Mouse (Mus musculus) adrenal gland, postnatal 25 days (tissue): Measurements from ENCODE around the gene 4933428G20Rik. TPM values are rescaled to one million over a fixed set of nuclear protein-coding genes. Genes with fewer than 3 reads are reported as not detected.

Source experiments
- DNase-seq: peaks from one replicate; pipeline ENCODE4 v3.0.0; 2021; ENCODE audit warnings: mixed read lengths
- long read RNA-seq: library from polyadenylated mRNA; stranded (forward); transcript quantifications from one replicate; pipeline ENCODE4 v2.0.0, GENCODE M21; 2021
- total RNA-seq: library from RNA; stranded (reverse); gene quantifications from 2 replicates; pipeline ENCODE4 v1.2.3, GENCODE M21; 2021

4933428G20Rik gene
- total RNA-seq = not detected in 2 replicates
- long read RNA-seq = 0 reads

DNA sequence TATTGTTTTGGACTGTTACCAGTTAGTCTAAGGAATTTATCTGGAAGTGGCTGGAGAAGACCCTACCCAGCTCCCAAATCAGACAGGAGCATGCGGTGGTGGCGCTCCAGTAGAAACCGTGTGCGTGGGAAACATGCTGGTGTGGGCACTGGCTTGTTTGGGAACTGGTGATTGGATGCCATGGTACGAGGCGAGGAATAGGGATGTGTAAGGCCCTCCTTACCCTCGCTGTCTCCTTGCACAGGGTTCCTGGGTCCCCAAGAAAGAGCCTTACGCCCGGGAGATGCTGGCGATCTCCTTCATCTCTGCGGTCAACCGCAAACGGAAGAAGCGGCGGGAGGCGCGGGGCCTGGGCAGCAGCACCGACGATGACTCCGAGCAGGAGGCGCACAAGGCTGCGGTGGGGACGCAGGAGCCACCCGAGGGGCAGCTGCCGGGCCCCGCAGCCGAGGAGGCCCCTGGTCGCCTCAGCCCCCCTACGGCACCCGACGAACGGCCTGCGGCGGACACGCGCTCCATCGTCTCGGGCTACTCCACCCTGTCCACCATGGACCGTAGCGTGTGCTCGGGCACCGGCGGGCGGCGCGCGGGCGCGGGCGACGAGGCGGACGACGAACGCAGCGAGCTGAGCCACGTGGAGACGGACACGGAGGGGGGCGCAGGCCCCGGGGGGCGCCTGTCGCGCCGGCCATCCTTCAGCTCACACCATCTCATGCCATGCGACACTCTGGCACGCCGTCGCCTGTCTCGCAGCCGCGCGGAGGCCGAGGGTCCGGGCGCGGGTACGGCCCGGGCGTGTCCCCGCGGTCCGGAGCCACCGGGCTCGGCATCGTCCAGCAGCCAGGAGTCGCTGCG is at the start of gene 4933428G20Rik:
4933428G20Rik (minus strand) TSS at position 476 of the 855 bp plus-strand sequence.
- no peak for DNase-seq

DNA sequence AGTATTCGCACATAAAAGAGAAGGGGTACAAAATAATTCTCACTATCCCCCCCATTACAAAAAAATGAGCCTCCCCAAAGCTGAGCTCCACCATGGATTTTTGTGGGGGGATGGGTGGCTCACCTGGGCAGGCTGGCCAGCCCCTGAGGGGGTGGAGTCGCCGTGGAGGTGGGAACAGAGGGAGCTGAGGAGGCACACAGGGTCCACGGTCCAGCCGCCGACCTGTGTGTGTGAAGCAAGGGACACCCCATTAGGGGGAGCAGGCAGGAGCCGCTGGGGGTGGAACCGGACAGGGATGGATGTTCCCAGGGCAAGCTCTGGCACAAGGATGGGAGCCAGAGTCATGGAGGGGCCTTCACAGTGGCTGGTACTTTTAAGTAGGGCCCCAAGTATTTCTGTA is 48.6 kb upstream of the 4933428G20Rik start:
- no peak for DNase-seq

DNA sequence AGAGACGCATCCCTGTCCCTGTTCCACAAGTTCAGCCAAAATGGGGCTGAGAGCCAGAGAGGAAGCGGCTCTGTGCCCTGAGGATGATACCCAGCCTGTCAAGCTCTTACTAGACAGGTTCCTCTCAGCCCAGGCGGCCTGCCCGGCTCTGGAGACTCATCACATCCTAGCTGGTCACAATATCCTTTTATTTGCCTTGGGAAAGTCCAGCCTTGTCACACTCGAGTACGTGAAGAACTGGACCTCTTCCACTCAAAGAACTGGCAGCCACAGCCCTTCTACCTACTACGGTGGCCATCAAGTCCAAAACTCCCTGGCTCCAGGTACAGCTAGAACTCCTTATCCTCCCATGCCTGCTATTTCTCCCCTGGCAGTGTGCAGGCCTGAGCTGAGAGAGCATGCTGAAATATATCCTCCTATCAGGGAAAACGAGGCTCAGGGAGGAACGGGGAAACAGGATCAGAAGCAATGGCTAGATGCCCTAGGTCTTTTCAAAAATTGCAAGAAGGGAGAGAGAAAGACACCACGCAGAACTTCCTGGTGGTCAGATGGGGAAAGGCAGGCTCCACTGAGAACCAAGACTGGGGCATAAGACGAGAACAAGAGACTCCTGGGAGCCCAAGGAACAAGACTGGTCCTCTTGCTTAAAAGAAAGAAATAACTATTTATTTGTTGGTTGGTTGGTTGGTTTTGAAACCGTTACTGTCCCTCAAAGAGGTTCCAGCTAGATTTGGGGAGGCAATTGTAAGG is 48.0 kb upstream of the 4933428G20Rik start:
- DNase-seq = no peak

DNA sequence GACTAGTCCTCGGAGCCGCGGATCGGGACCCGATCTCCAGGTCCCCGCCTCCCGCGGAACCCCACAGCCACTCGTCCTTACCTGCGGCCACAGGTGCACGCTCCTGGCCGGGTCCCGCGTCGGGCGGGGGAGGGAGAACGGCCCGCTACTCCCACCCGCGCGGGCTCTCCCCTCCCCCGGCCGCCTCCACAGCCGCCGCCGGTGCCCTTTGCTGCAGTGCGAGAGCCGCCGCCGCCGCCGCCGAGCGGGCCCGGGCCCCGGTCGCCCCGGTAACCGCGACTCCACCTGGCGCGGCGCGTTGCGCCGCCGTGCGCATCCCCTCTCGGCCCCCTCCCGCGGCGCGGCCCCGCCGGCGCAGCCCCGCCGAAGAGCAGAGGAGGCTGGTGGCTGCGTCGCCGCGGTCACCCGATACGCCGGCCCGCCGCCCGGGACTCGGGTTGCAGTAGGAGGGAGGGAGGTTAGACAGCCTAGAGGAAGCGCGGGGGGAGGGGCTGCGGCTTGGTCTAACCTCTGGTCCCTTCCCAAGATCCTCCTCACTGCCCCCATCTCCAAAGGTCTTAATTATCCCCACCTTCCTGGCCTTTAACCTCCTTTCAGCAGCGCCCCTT is 46.8 kb upstream of the 4933428G20Rik start:
- no peak for DNase-seq

DNA sequence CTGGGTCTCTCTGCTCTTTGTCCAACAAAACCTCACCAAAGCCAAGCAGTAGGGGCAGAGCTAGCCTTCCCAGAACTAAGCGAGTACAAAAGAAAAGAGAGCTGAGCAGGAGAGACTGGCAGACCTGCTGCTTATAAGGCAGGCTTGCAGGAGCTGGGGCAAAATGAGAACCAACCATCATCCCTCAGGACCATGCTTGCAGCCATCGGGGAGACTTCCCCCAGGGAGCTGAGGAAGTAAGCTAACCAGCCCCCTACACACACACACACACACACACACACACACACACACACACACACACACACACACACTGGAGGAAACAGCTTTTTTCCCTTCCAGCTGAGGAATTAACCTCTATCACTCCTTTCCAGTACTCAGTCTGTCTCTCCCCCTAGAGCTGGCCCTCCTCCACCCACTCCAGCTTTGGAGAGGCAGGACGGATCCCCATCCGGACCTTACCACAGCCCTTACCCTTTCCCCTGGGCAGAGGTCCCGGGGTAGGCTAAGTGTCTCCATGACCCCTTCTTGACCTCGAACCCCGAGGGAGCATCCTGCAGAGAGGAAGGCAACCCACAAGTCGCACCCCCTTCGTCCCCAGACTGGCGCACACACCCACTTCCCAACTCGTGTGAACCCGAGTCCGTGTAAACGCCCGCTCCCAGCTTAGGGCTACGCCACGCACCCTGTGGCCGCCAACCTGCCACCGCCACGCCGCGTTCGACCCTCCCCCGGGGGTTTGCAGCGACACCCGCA is 45.8 kb upstream of the 4933428G20Rik start:
- no peak for DNase-seq

DNA sequence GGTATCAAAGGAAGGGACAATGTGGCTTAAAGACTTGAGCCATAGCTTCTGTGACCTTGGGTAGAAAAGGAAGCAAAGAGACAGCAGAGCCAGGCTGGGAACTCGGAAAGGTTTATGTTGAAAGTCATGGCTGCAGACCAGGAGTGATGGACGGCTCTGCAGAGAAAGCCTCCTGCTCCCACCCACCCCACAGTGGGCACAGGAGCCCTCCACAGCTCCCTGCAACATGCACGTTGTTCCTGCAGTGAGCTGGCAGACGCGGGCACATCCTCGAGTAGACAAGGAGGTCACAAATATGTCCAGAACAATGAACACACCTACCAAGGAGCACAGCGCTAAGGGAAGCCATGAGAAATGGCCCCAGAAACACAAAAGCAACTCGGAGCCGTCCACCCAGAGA is 43.7 kb upstream of the 4933428G20Rik start:
- no peak for DNase-seq

DNA sequence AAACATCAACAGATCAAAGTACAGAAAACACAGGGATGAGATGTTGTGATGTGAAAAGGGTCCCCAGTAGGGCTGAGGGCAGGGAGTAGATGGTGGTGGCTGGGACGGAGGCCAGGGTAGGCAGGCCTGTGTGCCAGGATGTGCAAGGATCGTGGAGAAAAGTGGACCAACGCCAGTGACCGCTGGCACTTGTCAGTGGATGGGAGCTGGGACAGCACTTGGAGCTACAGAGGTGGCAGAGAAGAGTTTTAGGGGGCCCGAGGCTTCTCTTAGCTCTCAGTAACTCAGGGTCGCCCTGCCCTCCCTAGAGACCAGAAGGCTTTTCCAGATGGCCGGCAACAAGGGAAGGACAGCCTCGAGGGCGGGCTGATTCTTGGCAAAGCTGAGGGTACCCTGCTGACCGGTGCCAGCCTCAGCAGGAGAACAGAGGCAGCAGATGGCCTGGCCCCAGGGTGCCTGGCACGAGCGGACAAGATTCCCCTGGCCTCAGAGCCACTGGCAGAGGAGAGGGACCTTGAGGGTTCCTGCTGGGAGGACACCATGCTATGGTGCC is 43.1 kb upstream of the 4933428G20Rik start:
- peak; percentile 61 for DNase-seq

DNA sequence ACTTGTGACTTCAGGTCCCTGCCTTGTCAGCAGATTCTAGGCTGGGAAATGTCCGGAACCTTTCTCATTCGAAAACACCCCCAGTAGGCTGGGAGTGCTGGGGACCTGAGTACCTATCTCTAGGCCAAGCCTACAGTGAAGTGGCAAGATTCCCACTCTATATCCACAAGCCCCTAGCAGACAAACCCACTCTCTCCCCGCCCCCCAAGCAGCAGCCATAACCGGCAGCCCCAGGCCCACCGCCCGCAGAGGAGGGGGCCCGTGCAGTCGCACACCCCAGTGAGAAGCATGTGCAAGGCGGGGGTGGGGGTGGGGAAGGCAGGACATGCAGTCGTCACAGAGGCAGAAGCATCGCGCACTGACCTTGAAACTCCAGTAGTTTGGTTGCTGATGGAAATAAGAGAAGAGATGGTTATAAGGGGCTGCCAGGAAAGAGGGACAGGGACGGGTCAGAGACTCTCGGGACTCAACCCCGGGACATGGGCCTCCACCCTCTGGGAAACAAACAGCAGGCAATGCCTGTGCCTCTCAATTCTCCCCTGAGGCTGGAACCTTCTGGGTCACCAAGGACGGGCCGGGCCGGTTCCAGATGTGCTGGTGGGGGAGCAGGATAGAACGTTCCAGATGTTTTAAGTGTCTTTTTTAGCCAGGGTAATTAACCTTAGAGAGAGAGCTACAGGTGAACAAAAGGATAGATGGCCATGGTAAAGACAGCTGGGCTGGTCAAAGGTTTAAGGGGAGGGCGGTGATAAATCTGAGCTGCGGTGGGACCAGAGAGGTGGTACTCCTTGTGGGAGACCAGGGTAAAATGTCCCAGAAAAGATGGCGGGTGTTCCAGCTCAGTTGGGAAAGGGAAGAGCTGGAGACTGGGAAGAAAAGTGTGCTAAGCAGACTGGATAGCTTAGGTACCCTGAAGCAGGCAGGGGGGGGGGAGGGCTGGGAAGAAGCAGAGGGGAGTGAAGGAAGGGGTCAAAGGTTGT is 42.3 kb upstream of the 4933428G20Rik start:
- no peak for DNase-seq

DNA sequence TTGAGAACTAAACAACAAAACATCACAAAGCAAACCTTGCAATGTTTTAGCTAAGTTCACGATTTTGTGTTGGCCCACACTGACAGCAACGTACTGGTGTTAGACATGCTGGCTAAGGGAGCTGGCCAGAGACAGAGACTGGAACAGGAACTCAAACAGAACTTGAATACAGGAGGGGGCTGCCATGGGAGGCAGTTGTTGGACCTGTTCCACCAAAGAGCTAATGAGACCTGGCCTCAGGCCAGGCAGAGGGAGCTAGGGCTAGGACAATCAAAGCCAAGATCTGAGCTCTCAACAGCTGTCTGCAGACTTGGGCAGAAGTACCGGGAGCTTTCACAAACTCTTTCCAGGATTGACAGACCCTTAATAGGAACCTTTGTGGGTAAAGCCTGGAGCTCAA is 40.5 kb upstream of the 4933428G20Rik start:
- DNase-seq = no peak

DNA sequence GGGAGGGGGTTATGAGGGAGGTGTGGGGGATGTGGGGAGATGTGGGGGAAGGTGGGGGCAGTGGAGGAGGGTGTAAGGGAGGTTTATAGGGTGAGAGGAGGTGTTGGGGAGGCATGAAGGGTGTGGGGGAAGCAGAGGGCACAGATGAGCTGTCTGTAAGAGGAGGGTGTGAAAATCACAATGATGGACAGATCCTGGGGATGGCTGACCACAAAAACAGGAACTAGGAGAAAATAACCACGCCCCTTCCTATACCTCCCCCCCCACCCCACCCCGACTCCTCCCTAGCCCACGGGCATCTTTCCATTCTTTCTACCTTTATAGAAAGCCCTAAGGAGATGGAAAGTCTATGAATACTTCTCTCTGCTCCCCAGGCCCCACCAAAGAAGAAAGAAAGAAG is 40.0 kb upstream of the 4933428G20Rik start:
- no peak for DNase-seq

DNA sequence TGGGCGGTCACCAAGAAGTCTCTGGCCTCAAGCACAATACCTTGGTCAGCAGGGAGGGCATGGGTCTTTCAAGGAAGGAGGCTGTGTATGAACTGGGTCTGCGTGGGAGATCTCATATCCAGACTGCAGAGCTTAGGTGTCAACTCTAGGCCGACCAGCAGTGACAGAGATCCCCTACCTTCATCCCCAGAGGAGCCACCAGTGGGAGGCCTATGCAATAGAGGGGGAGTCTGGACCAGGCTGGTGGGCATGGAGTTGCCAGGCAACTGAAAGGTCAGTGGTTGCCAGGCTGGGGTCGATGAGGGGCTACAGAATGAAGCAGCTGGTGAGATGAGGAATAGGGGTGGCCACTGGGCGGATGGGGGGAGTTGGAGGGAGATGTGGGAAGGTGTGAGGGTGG is 39.5 kb upstream of the 4933428G20Rik start:
- no peak for DNase-seq

DNA sequence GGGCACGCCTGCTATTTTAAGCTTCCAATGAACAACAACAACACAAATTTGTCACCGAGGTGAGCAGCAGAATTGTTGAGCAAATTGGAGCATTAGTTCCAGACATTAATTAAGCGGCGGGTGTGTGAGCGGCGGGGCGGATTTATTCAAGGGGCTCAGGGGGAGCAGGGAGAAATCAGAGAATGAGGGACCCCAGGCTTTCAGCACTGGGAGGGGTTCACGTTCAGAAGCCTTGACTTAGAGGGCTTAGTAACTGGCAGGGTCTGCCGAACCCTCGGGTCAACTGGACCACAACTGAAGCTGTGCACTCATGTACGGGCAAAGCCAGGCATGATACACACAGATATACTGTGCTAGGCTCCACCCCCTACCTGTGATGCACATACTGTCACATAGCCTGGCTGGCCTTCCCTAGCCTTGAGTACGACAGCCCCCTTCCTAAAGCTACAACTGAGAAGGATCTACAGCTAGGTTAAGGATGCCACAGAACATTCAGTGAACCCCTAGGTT is 37.5 kb upstream of the 4933428G20Rik start:
- DNase-seq = no peak

DNA sequence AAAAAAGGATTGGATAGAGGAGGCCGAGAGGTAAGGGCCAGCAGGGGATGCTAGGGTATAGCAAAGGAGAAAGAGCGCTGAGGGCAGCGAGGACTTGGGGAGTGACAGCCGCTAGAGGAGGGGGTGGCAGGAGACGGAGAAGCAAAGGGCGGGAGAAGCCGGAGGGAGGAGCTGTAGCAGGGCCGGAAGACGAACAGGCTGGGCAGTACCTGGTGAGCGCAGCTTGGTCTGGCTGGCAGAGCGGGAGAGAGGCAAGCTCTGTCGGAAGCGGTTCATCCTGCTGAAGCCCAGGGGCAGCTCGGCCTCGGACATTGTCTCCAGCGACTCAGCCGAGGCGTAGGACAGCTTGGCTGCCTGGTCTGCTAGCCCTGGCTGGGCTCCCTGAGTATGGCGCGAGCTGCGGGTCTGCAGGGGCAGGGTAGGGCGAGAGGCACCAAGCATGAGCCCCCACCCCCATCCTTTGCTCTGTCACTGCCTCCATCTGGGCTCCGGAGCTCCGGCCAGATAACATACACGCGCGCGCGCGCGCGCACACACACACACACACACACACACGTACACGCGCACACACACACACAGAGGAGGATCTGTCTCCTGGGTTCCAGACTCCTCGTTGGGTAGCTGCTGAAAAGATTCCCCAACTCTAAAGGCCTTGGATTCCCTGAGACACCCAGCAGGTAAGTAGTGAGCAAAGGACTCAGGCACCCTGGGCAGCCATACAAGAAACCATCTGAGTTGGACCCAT is 36.9 kb upstream of the 4933428G20Rik start:
- DNase-seq = no peak

DNA sequence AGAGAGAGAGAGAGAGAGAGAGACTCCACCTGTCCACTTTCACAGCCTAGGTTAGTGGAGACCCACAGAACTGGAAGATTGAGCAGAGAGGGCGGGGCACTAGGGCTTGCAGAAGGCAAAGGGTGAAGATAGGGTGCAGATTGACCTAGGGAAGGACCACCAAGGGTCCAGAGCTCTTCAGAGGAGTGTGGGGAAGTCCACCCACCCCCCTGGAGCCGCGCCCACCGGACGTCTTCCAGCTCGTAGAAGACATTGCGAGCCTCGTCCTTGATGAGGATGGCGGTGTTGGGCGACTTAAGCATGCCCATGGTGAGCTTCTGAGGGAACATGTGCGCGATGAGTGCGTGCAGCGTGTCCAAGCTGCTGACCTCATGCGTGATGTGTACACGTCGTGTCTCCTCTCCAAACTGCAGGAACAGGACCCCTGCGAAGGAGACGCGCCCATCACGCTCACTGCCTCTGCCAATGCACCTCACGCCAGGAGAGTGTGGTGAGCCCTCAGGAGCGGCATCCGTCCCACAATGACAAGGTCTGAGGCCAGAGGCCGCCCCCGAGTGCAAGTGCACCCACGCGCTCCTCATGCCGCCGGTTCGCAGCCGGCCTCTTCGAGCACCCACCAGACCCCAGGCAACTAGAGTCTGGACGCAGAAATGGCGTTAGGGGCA is 36.1 kb upstream of the 4933428G20Rik start:
- no peak for DNase-seq

DNA sequence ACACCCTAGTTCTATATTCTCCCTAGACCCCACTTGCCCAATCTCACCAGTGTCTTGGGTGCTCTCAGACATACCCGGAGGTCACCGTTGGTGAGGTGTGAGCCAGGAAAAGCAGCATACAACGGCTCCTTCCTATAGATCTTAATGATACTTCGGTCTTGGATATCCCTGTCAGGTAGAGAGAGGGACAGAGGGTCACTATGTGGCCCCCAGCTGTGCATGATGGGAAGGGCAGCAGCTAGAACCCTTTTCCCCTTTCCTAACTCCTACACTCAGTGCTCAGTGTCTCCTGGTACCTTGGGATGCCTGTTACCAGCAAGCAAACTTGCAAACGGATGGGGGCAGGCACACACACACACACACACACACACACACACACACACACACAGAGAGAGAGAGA is 35.5 kb upstream of the 4933428G20Rik start:
- no peak for DNase-seq

DNA sequence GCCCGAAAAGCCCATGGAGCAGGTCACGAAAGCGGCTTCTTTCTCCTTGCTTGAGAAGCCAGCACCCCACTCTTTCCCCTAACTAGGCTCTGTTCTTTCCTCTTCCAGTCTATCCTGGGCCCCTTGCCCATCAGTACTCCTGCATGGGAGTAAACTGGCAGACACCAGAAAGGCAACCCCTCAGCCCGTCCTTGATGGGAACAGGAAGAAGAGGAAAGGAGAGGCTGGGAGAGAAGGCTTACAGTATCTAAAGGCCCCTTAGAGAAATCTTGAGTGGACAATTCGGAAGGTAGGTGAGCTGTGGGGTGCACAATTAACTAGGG is 35.1 kb upstream of the 4933428G20Rik start:
- DNase-seq = no peak

DNA sequence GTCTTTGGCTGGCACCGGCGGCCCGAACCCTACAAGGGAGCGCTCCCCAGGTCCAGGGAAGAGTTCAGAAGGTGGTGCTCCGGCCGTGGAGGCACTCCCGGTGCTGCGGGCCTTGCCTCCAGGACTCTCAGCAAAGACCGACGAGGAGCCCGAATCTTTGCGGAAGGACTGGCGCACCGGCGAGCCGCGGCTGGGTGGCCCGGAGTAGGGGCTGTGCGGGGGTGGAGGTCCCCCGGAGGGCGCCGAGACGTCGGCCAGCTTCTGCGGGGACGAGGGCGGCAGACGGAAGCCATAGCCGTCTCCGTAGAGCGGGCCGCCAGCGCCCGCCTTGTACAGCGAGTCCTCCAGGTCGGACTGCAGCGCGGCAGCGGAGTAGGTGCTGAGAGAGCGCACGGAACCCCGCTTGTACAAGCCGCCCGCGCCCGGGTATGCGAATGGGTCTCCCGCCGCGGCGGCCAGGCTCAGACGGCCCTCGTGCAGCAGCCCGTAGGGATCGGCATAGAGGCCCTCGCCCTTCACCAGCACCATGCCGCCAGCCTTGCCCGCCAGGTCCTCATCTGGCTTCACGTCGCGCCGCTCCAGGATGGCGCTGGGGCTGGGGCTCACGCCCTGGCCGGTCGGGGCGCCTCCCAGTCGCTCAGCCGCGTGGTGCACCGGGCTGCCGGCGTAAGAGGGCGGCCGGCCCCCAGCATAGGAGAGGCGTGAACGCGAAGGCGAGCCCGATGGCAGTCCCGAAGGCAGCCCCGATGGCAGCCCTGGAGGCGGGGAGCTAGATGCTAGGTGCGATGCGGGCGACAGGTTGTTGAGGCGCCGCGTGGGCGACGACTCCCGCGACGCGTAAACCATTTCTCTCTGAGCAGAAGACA is 34.5 kb upstream of the 4933428G20Rik start:
- no peak for DNase-seq

DNA sequence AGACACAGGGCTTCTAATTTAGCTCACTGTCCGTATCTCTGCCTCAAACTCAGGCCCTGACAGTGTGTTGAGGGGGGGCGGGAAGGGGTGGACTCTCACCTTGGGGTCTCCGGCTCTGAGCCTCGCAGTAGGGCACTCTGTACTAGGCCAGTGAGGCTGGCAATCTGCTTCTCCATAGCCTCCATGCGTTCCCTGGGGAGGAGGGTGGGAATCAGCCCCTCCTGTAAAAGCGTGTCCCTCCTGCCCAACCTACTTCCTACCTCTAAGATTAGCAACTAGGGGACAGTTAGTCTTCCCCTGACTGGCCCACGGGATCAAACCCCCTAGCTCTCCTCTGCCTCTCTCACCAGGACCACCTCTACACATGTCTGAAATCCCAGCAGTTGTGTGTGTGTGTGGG is 33.5 kb upstream of the 4933428G20Rik start:
- DNase-seq = no peak
